Mouse (Mus musculus): ENCODE measurements at regions not wholly inside any gene's neighbourhood (a gene's known extent, or its start where the extent isn't known, plus 50 kb on each side); places are given as distances from the start of the nearest gene placed in this dataset.

DNA sequence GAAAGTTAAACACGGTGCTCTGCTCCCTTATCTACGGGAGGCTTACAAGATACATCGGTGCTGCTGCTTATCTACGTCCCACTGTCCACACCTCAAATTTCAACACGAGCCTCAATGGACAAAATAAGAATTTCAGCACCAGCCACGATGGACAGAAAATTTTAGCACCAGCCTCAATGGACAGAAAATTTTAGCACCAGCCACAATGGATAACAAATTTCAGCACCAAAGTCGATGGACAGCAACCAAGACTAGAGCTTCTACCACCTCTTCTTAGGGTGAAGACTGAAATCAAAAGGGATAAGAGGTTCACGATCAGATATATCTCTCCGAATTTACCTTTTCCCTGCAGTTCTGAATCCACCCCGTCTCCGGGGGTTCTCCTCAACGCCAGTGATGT, 387.7 kb upstream of the Brinp3 start:
- Histone ChIP-seq H3K27me3 (ENCODE audit: low read depth, poor library complexity, severe bottlenecking) (no peaks in the 10 kb centered on the region), H3K27ac (no peak overlapping the region), H3K9me3 (replicated peaks) (no peaks in the 10 kb centered on the region), H3K4me1 (no peaks in the 10 kb centered on the region), H3K36me3 (no peaks in the 10 kb centered on the region), H3K4me3 (no peak overlapping the region)
- WGBS: 90% methylated on average over 12 of the region's 12 CpGs
- peak; percentile 55 for DNase-seq (ENCODE audit: low spot score)
